Mouse (Mus musculus): ENCODE data around the gene Mipol1.

DNA sequence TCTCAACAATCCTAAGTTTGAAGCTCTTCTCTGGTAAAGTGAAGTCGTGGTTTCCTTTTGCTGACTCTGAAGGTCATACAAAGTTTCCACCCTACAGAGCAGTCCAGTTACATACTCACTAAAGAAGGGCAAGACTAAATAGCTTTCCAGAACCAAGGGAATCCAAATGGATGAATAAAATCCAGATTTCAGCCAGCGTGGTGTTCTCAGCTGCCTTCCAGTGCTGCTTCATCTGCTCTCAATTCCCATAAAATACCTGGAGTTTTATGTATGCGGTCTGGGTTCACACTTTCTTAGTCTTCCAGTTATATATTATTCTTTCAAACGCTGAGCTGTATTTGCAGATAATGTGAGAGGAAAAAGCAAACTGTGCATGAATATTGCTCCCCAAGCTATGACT is 280.9 kb downstream of the Mipol1 start:
- TF ChIP-seq TAL1 (IDR thresholded peaks at IDR 0.05; ENCODE audit: low read length): no peak
- TF ChIP-seq GATA1 (IDR thresholded peaks at IDR 0.05; ENCODE audit: low read length): no peak
